10 mouse cellular contexts compared by ENCODE assay signal in the genomic region with DNA sequence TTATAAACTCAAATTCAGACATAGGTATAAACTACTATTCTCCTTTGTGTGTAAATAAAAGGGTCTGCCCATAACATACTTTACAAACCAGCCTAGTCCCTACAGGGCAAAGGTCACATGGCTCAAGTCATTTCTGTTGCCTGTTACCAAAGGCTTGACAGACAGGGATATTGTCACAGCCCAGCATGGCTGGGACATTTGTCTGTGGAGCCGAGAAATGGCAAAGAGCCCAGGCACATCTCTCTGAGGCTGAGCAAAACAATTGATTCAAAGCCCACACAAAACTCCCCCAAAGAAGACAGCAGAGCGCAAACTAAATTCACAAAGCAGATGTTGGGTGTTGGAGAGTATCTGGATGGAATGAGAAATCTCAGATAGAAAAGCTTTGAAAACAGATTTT.
DNase-seq lines count a peak whose midpoint lies in the region; ATAC-seq and TF ChIP-seq lines count a peak whose summit lies in the region.
"Had no signal": no experiment of that assay in that cellular context is flagged by ENCODE, and none has a peak within 500 bp of the region (broad histone marks: within the 10 kb centered on the region; RNA-seq: fewer than 3 reads in every experiment).

No protein-coding gene starts in this region.

- 61% methylated on average over 2 of the region's 2 CpGs for WGBS in lung, embryonic 14.5 days
- WGBS in lung, postnatal 0 days: 63% methylated on average over 2 of the region's 2 CpGs

- H3K36me3 ChIP-seq in lung, embryonic 14.5 days (ENCODE audit: insufficient read depth): no peaks in the 10 kb centered on the region
- no peaks in the 10 kb centered on the region for H3K36me3 ChIP-seq in lung, postnatal 0 days (ENCODE audit: insufficient read depth, low read length)
- H3K36me3 ChIP-seq: limb, embryonic 15.5 days had no signal

- DNase-seq in lung, embryonic 14.5 days: peak; percentile 1
- no peak for DNase-seq in lung, postnatal 0 days (ENCODE audit: low spot score)
- peak; percentile 55 to 70 for DNase-seq in frontal cortex, postnatal 36 days (ENCODE audit: low spot score in 2 of 2)
- peak; percentile 40 to 71 for DNase-seq in left cerebral cortex, adult 9 months (ENCODE audit: low spot score in 2 of 2)
- peak; percentile 77 for DNase-seq in telencephalon, adult 2 months (ENCODE audit: low read depth, low spot score)
- no peak for DNase-seq in adrenal gland, postnatal 25 days
- no peak for DNase-seq in adrenal gland, adult 2 months
- DNase-seq: heart, postnatal 14 days; lung, postnatal 14 days had no signal

- no peak for ATAC-seq in lung, embryonic 14.5 days (ENCODE audit: insufficient read depth)
- no peak for ATAC-seq in lung, postnatal 0 days

- H3K4me2 ChIP-seq in lung, embryonic 14.5 days: no peak overlapping the region
- no peak overlapping the region for H3K4me2 ChIP-seq in lung, postnatal 0 days (replicated peaks; ENCODE audit: low read depth, low read length)
- H3K4me2 ChIP-seq: limb, embryonic 15.5 days had no signal

- TF ChIP-seq EP300 in lung, postnatal 0 days (IDR thresholded peaks at IDR 0.05): no peak

- H3K9ac ChIP-seq in lung, embryonic 14.5 days: no peak overlapping the region
- no peak overlapping the region for H3K9ac ChIP-seq in lung, postnatal 0 days (replicated peaks; ENCODE audit: low read depth)
- H3K9ac ChIP-seq: limb, embryonic 15.5 days had no signal

- H3K9me3 ChIP-seq in lung, embryonic 14.5 days (ENCODE audit: low read depth, low read length): no peaks in the 10 kb centered on the region
- no peaks in the 10 kb centered on the region for H3K9me3 ChIP-seq in lung, postnatal 0 days (ENCODE audit: low read length)
- H3K9me3 ChIP-seq: limb, embryonic 15.5 days had no signal

- H3K4me1 ChIP-seq in lung, embryonic 14.5 days (ENCODE audit: insufficient read depth): no peaks in the 10 kb centered on the region
- H3K4me1 ChIP-seq in lung, postnatal 0 days (ENCODE audit: insufficient read depth, low read depth, low read length): no peaks in the 10 kb centered on the region
- H3K4me1 ChIP-seq: limb, embryonic 15.5 days had no signal

- no peak overlapping the region for H3K27ac ChIP-seq in lung, embryonic 14.5 days (ENCODE audit: low read depth)
- no peak overlapping the region for H3K27ac ChIP-seq in lung, postnatal 0 days (ENCODE audit: low read length)
- H3K27ac ChIP-seq: limb, embryonic 15.5 days had no signal

- no peaks in the 10 kb centered on the region for H3K27me3 ChIP-seq in lung, embryonic 14.5 days (ENCODE audit: insufficient read depth, low read length)
- H3K27me3 ChIP-seq in lung, postnatal 0 days (replicated peaks; ENCODE audit: insufficient read depth, low read length): no peaks in the 10 kb centered on the region
- H3K27me3 ChIP-seq: limb, embryonic 15.5 days had no signal

- TF ChIP-seq CTCF in lung, embryonic 14.5 days (IDR thresholded peaks at IDR 0.05; ENCODE audit: low read depth): no peak
- no peak for TF ChIP-seq CTCF in lung, postnatal 0 days (IDR thresholded peaks at IDR 0.05)

- H3K4me3 ChIP-seq in lung, embryonic 14.5 days (ENCODE audit: low read depth, low read length): no peak overlapping the region
- H3K4me3 ChIP-seq in lung, postnatal 0 days (ENCODE audit: low read depth, low read length): no peak overlapping the region
- H3K4me3 ChIP-seq: limb, embryonic 15.5 days had no signal

Comparison
In these comparisons a context has a peak if more than half of its experiments do, and no peak if none do; other contexts are left out.
1. DNase-seq: peak in lung, embryonic 14.5 days (single experiment), frontal cortex, postnatal 36 days (2 of 2), left cerebral cortex, adult 9 months (2 of 2) and telencephalon, adult 2 months (single experiment); none in lung, postnatal 0 days (single experiment), adrenal gland, postnatal 25 days (single experiment) and adrenal gland, adult 2 months (single experiment).